Comparison of ENCODE assay signal across 27 mouse cellular contexts in genomic region chr3:59542621-59543020, GRCm38 (mm10).
"Had no signal": no experiment of that assay in that cellular context is flagged by ENCODE, and none has a peak within 500 bp of the region (broad histone marks: within the 10 kb centered on the region; RNA-seq: fewer than 3 reads in every experiment).

No protein-coding gene starts in this region.

- H3K27me3 ChIP-seq: heart, embryonic 13.5 days; heart, embryonic 15.5 days; hindbrain, embryonic 13.5 days; hindbrain, embryonic 15.5 days; kidney, embryonic 15.5 days; limb, embryonic 12.5 days; liver, embryonic 13.5 days had no signal

- H3K27ac ChIP-seq: heart, adult 2 months; heart, embryonic 13.5 days; heart, embryonic 15.5 days; hindbrain, embryonic 13.5 days; hindbrain, embryonic 15.5 days; hindbrain, postnatal 0 days; kidney, embryonic 15.5 days; kidney, postnatal 0 days; limb, embryonic 10.5 days; limb, embryonic 12.5 days; liver, embryonic 13.5 days had no signal

- H3K9ac ChIP-seq: heart, embryonic 13.5 days; heart, embryonic 15.5 days; hindbrain, embryonic 13.5 days; hindbrain, embryonic 15.5 days; kidney, embryonic 15.5 days; limb, embryonic 12.5 days; liver, embryonic 13.5 days had no signal

- ATAC-seq: hindbrain, postnatal 0 days; intestine, embryonic 16.5 days had no signal

- H3K4me1 ChIP-seq: heart, embryonic 13.5 days; heart, embryonic 15.5 days; hindbrain, embryonic 13.5 days; hindbrain, embryonic 15.5 days; kidney, embryonic 15.5 days; limb, embryonic 10.5 days; limb, embryonic 12.5 days; liver, embryonic 13.5 days had no signal

- H3K4me2 ChIP-seq: heart, embryonic 11.5 days; heart, embryonic 13.5 days; heart, embryonic 15.5 days; hindbrain, embryonic 13.5 days; hindbrain, embryonic 15.5 days; kidney, embryonic 15.5 days; limb, embryonic 12.5 days; liver, embryonic 11.5 days; liver, embryonic 13.5 days had no signal

- DNase-seq: gastrocnemius, postnatal 14 days; gastrocnemius, postnatal 36 days; heart, adult 11 months; heart, adult 2 months; heart, postnatal 14 days; heart, postnatal 36 days; kidney, adult 11 months; kidney, adult 2 months; kidney, adult 9 months; kidney, postnatal 14 days; kidney, postnatal 36 days; layer of hippocampus, adult 9-11 months; layer of hippocampus, postnatal 36 days; liver; liver, embryonic 13.5 days had no signal

- H3K9me3 ChIP-seq: heart, embryonic 13.5 days; heart, embryonic 15.5 days; hindbrain, embryonic 13.5 days; hindbrain, embryonic 15.5 days; kidney, embryonic 15.5 days; limb, embryonic 10.5 days; limb, embryonic 12.5 days; liver, embryonic 13.5 days had no signal

- H3K36me3 ChIP-seq: heart, embryonic 13.5 days; heart, embryonic 15.5 days; hindbrain, embryonic 13.5 days; hindbrain, embryonic 15.5 days; kidney, embryonic 15.5 days; limb, embryonic 10.5 days; limb, embryonic 12.5 days; liver, embryonic 13.5 days had no signal

- H3K4me3 ChIP-seq: heart, adult 2 months; heart, embryonic 13.5 days; heart, embryonic 15.5 days; hindbrain, embryonic 13.5 days; hindbrain, embryonic 15.5 days; kidney, embryonic 15.5 days; limb, embryonic 10.5 days; limb, embryonic 12.5 days; liver, embryonic 13.5 days had no signal
